Mouse (Mus musculus): ENCODE measurements around the gene Pgs1.
A peak's percentile ranks its signal among the peaks of the same experiment; 100 is the strongest.

The Pgs1 gene

GRCm38 (mm10) chr11:117977694-117978360, 8.3 kb upstream of the Pgs1 start:
- no peak for DNase-seq

DNA sequence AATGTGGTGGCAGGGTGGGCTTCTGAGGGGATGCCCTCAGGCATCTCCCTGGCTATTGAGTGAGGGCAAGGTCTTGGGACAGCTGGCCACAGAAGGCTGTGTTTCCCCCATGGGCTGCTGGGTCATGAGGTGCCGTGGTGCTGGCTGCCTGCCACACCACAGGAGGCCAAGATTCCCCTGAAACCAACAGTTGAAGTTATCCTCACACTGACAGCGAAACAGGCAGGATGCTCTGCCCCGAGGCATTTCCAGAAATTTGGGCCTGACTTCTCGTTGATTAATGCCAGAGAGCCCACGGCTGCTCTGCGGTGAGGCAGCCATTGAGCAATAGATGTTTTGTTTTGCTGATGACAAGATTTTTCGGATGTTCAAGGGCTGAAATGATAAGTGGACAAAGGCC, 6.7 kb upstream of the Pgs1 start:
- DNase-seq, result no peak

DNA sequence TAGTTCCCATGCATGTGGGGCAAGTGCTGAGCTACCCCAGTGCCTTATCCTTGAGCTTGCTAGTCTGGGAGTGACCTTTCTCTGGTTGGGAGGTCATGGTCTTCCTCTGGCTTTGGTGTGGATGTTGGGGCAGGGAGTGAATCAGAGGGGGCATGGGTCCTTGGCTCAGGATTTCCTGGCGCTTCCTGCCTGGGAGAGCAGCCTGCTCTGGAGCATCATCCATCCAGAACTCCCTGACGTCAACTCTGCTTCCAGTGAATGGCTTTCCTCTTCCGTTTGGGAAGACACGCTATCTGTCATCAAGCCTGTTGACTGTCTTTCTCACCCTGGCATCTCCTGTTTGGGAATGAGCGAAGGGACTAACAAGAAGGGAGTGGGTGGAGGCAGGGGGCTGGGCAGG, 3.7 kb upstream of the Pgs1 start:
- DNase-seq, result no peak

DNA sequence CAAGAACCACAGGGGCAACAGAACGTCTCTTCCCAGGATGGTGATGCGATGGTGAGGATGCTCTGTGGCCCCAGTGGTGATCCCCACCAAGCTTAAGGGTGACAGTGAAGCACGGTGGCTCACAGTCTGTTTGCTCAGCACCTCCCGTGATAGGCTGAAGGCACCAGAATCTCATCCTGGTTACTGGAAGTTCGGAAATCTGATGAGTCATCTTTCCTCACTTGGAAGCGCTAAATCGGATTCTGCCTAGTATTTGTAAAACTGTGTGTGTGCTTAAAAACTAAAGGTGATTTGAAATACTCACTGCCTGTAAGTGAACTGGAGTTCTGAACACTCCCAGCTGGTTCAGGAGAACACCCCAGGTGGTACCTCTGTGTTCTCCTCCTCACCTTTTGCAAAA, 2.3 kb upstream of the Pgs1 start:
- no peak for DNase-seq

DNA sequence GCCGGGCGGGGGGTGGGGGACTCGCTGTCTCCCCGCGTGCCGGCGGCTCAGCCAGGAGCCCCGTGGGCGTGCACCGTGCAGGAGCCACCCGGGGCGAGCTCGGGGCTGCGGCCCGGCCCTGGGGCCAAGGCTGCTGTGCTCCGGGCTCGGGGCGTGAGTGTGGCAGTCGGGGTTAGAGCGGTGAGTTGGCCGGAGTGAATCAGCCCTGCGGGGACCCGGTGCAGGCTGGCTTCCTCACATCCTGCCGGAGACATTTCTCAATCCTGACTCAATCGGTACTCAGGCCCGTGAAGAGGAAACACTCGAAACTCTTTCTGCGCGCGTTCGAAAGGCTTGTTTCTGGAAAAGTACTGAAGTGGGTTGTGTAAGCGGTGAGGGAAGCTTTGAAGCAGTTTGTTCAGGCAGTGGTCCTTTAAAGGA, 950 bp downstream of the Pgs1 start:
- peak; percentile 75 for DNase-seq

DNA sequence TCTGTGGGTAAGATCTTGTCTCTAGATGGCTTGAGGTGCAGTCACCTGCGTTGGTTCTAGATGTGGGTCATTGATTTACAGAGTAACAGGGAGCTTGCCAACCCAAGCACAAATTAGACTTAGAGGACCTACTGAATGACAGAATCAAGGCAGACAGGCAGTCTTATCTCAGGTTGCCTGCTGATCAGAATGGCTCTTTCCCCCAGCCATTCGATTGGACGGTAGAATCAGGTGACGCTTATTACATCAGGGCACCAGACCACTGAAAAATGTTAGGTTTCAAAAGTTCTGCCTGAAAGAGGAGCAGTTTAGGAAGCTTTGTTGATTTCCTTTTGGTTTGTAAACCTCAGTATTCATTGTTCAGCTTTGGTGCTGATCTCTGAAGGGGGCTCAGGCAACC, 1.9 kb downstream of the Pgs1 start:
- DNase-seq, result no peak

- no peak for DNase-seq
Observed at GRCm38 (mm10) chr11:117989241-117989640, 3.1 kb downstream of the Pgs1 start.

DNA sequence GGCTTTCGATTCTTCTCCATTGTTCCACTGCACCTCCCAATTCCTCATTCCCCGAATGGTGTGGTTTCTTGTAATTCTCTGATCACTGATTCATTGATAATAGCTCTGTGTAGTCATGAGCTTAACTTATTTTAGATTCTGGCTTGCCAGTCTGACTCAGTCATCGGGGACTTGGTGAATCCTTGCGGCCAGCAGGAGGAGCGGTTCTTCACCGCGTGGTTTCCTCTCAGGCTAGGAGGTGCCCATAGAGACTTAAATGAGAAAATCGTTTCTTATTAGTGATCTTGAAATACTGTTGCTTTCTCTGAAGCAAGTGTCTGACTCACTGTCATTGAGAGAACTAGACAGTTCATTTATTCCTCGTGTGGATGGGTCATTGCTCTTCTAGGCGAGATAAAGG, 3.8 kb downstream of the Pgs1 start:
- no peak for DNase-seq

DNA sequence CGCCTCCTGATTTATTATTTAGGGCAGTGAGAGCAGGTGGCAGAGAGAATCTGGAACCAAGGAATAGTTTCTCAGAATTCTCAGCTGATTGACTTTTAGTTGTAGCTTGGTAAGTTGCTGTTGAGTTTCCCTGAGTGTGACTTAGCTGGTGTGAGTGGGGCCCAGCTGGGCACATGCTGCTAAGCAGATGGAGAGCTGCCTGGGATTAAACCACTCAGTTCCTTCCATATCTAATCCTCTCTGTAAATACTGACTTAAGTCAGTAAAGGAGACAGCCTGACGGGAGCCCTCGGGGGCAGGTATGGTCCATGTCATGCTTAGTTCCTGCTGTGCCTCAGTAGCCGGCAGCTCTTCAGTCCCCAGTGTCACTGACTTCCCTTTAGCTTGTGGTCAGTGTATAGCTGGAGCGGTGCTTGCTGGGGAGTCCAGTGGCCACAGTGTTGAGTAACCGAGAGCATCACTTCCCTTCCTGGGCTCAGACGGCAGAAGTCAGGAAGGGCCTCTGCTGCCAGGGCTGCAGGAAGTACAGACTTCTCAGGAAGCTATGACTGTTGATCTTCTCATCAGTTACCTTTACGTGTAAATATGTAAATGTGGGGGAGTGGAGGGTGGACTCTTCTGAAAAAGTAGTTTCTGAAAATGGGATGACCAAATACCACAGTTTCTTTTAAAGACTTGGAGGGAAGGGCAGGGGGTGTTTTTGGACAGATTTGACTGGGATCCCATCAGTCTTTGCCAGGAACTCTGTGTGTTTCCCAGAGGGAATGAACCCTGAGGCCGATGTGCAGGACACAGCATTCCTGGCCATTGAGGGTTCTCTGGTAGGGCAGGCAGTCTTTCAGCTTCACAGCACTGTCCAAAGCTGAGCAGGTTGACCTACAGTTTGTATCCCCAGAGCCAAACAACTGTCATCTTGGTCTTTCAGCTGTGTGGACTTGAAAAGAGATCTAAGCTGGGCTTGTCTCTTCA, 5.7 kb downstream of the Pgs1 start:
- DNase-seq, result peak; percentile 52

- no peak for DNase-seq
Observed at GRCm38 (mm10) chr11:117993190-117994175, 7.4 kb downstream of the Pgs1 start.

GRCm38 (mm10) chr11:117994250-117995057, 8.4 kb downstream of the Pgs1 start:
- DNase-seq, result peak; percentile 44

- no peak for DNase-seq
Observed at GRCm38 (mm10) chr11:117995255-117995654, 9.2 kb downstream of the Pgs1 start.

GRCm38 (mm10) chr11:117995661-117996060, 9.6 kb downstream of the Pgs1 start:
- DNase-seq, result no peak

DNA sequence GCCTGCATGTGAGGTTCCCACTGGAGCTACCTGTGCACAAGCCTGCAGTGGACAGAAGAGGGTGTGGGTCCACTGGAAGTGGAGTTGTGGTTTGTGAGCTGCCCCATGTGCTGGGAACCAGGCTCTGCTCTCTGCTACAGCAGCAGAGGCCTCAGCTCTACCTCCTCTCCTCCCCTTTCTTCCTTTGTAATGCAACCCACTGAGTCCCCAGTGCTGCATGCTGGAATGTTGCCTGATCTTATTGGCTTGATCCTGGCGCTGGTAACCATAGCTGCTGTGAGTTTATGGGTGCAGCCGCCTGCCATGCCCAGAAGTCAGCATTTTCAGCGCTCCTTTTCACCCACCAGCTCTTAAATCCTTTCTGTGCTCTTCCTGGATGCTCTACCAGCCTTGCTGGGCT, 10.0 kb downstream of the Pgs1 start:
- DNase-seq, result no peak

DNA sequence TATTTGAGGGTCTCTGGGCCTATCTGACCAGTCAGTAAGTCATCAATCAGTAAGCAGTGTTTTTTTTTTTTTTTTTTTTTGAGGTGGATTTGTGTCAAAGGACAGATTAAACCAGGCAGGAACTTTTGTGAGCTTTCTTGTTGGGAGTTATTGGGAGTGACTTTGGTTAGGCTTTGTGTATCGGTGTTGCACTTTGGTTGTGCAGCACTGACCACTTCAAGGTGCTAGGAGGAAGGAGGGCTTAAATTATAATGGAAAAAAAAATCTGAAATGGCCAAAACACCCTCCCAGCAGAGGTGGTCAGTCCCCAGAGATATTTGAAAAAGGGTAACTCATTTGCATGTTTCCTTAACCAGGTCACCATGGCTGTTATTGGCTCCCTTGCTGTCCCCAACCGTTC, 11.0 kb downstream of the Pgs1 start:
- DNase-seq, result no peak

DNA sequence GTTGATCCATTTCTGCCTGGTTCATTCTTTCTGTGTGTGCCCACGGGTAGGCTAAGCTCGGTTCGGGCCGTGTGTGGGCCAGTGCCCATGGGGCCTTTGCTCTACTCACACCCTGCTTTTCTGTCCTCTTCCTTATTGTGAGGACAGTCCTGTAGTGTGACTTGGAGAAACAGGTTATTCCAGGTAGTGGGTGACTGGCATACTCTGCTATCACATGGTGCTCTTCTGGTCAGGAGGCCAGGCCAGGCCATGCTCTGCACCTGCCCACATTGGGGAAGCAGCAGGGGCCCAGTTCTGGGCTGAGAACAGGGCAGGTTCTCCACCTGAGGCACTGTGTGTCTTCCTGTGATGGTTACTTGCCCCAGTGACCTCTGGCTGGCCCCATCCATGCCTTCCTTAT, 12.3 kb downstream of the Pgs1 start:
- no peak for DNase-seq

DNA sequence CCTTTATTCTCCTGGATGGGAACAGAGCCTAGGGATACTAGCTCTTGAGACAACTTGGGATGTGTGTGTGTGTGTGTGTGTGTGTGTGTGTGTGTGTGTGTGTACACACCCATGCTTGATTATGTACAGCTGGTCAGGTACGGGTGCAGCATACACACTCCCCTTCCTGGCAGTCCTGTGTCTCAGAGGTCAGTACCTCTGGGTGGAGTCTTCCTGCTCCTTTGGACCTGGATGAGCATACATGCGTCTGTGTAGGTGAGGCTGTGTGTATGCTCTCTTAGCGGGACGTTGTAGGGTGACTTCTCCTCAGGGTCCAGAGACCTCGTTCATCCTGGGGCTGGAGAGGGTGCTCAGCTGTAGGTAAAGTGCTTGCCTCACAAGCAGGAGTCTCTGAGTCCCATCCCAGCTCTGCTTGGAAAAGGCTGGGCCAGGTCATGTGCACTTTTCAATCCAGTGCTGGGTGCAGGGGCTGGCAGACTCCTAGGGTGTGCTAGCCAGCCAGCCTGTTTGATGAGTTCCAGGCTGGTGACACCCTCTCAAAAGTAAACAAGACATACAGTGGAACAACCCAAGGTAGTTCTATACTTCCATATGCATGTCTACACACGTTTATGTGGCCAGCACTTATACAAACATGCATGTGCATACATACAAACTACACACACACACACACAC, 13.3 kb downstream of the Pgs1 start:
- no peak for DNase-seq

- DNase-seq, result no peak
Observed at GRCm38 (mm10) chr11:118000083-118000482, 14.0 kb downstream of the Pgs1 start.

DNA sequence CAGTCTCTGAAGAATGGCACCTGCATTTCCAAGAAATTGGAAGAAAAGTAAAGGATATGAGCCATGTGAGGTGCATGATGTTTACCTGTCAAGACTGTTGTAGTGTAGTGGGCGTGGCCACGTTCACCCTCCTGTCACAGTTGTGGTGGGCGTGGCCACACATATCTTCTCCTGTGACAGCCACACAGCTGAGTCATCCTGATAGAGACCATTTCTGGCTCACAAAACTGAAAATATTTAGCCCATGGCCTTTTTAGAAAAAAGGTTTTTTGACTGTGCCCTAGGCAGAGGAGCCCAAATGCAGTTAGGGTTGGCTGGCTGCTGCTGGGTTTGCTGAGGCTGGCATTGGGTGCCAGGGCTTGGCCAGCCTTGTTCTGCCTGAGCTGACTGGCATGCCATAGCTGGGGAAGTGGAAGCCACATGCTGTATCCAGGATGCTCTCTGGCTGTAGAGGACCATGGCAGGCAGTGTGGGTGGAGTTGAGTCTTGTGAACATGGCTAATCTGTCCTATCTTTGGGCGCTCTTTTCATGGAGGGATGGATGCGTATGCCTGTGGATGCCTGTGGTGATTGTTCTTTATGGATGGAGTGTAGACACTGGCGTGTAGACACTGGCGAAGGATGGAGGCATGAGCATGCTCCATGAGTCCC, 14.6 kb downstream of the Pgs1 start:
- no peak for DNase-seq

GRCm38 (mm10) chr11:118003176-118003575, 17.1 kb downstream of the Pgs1 start:
- no peak for DNase-seq

DNA sequence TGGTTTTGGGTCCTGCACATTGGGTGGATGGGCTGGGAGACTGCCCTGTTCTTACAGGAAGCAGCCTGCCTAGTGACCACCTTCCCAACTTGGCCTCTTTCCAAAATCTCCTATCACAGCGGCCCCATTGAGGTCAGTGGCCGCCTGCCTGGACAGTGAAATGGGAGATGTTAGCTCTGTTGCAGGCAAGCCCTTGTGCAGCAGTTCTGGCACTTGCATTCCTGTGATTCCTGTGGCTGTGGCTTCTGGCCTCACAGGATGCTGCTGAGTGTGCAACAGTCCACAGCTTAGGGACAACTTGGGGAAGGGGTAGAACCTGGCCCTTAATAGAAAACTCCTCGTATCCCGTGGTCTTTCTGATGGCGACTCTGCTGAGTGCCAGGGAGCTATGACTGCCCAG, 17.6 kb downstream of the Pgs1 start:
- DNase-seq, result no peak

All from lung, postnatal 14 days (tissue).